Mouse (Mus musculus): ENCODE results near the gene Mylk.

Mylk gene

DNA sequence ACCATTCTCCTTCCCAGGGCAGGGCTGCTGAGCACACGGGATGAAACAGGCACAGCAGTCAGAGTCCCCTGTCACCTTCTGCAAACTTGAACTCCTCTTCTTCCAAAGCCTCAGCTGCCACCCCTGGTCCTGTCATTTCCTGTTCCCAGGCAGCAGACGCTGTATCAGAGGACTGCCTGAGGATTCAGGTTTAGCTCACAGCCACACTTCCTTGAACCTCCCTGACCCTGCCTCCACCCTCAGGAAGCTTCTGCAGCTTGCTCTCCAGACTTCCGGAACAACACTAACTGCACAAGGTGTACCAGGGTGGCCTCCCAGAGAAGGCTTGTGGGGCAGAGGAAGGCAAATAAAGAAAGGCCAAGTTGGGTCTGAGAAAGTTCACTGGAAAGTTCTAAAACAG, 102.6 kb downstream of the Mylk start:
- peak; percentile 36 for DNase-seq (ENCODE audit: low read depth)

DNA sequence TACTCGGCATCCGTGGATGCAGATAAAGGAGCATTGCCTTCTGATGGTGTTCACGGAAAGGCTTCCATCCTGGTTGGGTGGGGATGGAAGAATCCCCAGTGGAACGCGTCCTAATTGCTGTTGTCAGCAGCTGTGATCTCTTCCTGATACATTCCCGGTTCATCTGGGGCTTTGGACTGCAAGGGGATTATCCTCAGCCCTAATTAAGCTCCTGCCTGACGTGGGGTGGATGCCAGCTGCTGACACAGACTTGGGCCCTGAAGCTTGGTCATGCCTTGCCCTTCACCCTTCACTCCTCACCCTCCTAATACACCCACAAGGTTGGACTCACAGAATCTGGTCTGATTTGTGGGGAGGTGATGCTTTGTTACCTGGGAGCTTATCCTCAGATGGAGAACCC, 109.1 kb downstream of the Mylk start:
- no peak for DNase-seq (ENCODE audit: low read depth)

DNA sequence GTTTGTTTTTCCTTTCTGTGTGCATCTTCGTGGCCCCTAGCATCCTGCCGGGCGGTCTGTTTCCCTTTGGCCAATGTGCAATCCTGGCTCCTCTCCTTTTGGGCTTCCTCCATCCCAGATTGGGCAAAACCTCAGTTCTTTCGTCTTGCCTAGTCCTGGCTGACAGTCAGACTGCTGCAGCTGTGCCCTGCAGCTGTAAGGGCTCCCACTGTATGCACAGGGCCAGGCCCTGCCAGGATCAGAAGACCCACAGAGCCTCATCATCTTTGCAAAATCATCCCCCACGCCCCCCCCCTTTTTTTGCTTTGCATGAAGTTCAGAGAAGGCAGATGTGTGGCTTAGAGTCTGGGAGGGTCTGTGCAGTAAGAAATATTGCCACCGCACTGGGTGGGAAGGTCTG, 110.1 kb downstream of the Mylk start:
- DNase-seq (ENCODE audit: low read depth): no peak

DNA sequence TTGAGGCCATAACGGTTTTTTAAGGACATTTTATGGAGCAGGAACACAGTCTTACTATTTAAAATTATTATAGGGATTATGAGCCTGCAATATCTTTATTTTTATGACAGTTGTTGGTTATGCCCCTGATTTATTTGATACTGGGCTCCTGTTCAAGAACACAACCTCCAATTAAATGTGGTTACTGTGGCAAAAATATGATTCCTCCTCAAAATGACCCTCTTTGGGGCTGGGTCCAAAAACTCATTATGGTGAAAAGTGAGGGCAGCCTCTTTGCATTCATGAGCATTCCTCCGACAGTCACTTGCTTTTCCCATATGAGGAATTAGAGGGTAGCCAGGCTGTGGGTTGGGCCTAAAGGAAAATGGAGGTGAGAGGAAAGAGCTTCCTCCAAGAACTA, 110.7 kb downstream of the Mylk start:
- no peak for DNase-seq (ENCODE audit: low read depth)

DNA sequence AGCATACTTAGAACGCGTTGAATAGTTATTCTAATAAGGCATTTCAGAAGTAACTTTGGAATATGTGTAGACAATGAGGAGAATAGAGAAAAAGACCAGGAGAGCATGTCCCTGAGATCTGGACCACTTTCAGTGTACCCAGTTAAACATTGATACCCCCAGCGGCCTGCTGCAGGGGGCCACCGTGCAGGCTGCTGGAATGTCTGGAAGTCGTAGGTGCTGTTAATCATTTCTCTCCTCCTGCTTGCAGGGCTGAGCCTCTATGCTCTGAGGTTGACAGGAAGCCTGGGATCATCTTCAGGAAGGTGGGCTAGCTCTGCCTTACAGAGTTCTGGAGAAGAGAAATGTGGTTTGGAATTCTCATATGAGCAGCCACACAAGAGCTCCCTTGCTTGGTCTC, 112.6 kb downstream of the Mylk start:
- no peak for DNase-seq (ENCODE audit: low read depth)

DNA sequence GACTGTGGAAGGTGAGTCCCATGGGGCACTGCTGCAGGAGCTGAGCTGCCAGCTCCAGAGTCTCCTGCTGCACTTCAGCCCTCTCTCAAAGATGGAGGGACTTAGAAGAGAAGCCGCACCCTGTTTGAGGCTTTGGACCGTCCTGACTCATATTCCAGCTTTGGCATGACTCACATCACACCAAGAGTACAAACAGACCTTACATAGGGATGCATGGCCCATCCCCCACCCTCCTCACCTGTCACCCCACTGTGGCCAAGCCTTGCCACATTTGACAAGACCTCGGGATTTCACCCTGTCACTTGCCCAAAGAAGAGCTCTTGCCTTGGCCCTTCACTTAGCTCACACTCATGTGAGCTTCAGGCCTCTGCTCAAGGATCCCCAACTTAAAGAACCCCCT, 115.8 kb downstream of the Mylk start:
- peak; percentile 9 for DNase-seq (ENCODE audit: low read depth)

DNA sequence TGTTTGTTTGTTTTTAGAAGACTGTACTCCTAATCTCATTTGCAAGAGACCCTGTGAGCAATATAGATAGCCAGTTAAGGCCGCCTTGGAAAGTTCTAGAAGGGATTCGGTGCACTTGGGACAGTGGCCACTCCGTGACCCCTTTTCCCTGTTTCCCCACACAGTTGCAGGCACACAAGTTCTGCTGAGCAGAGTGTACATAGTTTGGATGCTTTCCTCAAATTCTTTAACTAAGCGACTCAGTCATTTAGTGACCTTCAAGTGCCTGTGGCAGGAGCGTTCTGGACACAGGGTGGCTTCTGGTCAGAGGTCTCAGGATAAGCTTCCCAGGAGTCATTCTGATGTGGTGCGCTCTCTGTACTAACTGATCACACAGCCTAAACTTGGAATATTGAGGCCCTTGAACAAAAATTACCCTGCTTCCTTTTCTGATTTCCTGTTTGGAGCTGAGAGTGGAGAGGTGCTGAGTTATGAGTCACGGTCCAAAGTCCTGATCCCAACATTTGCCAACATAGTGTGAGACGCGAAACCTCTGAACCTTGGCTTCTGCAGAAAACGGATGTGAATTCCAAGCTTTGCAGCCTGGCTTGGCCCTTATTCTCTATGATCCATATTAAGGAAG, 116.8 kb downstream of the Mylk start:
- DNase-seq (ENCODE audit: low read depth): no peak

DNA sequence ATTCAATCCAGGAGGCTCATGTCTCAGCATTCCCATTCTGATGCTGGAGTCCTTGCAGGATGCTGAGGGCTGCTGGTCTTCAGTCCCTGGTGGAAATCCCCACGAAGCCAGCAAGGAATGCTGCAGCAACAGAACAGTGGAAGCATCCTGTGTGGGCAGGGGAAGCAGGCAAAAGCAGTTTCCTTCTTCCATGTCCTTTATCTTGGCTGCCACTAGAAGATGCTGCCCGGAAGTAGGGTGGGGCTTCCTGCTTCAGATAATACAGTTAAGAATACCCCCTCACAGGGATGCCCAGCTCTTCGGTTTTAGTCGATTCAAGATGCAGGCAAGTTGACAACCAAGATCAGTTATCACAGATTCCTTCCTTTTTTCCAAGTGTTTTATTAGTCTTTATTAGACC, 120.4 kb downstream of the Mylk start:
- DNase-seq (ENCODE audit: low read depth): no peak

DNA sequence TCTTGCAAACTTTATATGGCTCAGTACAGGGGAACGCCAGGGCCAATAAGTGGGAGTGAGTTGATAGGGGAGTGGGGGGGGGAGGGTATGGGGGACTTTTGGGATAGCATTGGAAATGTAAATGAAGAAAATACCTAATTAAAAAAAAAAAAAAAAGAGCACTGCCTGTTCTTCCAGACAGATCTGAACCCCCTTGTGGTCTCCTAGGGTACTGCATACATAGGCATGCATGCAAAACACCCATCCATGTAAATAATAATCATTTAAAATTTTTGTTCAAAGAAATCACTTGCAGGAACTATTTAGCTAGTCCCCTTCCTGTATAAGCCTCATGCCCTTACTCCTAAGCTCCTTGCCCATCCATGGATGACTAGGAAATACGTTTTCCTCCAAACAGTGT, 122.2 kb downstream of the Mylk start:
- peak; percentile 50 for DNase-seq (ENCODE audit: low read depth)

DNA sequence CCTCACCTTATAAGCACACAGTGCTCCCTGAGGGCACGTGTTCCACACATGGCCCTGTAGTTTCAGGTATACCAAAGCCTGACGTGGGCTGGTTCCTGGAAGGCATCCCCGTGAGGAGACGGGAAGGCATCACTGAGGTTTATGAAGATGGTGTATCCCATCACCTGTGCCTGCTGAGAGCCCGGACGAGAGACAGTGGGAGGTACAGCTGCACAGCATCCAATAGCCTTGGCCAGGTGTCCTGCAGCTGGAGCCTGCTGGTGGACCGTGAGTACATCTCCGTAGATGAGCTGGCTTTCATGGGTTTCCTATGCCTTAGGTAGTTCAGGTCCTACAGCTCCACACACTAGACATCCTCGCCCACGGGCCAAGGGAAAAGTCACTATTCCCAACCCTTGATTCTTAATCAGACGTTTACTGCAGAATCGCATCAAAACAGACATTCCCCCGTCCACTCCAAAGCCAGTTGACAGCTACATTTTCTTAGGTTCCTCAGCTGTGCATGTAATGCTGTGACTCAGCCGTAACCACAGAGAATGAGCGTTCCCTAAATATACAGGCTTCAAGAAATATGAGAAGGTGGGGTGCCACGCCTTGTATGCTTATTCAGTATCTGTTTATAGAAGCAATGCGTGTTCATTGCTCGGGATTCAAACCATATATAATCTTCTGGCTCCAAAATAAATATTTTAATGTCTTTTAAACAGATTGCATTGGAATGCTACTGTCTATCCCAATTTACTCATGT, 135.2 kb downstream of the Mylk start:
- peak; percentile 93 for DNase-seq (ENCODE audit: low read depth)

DNA sequence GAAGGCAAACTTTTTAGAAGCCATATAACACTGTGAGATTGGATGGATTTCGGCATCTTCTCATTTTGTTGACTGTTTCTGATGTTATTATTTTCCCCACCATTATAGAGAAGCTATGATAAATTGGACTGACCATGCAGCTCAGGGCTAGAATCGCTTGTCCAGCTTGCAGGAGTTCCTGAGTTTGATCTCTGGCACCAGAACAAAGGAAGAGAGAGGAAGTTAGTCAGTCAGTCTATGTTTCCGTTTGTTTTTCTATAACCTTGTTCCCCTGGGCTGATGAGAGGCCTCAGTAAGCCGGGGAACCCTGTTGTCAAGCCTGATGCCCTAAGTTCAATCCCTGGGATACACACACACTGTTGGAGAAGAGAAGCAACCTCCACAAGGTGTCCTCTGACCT, 135.8 kb downstream of the Mylk start:
- DNase-seq (ENCODE audit: low read depth): peak; percentile 83

DNA sequence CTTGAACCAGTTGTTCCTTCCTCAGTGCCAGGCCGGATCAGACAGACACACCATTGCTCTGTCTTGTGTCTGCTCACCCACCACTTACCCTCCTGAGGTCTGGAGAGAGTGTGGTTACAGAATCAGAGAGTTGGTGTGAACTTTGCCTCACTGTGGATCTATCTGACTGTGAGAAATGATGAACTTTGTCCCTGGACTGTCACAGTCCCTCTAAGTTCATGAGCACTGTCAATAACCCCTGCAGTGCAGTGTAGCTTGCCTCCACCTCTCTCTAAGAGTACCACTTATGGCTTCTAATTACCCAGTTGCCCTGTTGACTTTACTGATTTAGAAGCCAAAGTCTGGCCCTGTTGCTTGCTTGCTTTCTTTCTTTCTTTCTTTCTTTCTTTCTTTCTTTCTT, 142.0 kb downstream of the Mylk start:
- no peak for DNase-seq (ENCODE audit: low read depth)

DNA sequence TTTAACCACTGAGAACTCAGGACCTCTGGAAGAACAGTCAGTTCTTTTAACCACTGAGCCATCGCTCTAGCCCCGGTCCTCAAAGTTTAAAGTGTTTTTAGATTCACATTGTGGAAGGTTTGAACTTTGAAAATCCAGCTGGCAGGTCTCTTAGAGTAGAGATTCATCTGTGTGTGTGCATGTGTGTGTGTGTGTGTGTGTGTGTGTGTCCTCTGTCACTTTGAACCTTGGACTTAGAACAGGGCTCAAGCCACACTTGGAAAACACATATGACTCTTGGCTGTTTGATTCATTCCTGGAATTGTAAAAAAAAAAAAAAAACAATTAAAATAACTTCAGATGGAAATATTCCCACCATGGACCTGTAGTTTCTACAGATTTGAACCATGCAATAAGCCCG, 149.0 kb downstream of the Mylk start:
- DNase-seq (ENCODE audit: low read depth): no peak

DNA sequence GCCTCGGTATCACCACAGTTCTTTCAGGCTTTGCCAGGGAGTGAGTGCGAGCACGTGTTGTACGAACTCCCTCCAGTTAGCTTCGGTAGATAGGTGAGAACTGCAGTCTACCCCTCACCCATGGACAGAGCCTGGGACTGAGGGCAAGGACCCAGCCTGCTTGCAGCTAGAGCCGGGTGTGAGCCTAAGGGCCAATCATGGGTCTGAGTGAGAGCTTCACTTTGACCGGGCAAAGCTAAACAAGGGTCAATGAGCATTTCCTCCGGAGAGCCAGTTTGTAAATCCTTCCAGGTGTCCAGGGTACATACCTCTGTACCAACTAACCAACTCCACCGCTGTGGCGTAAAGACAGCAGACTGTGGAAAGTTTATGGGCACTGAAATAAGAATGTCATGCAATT, 150.9 kb downstream of the Mylk start:
- DNase-seq (ENCODE audit: low read depth): no peak

DNA sequence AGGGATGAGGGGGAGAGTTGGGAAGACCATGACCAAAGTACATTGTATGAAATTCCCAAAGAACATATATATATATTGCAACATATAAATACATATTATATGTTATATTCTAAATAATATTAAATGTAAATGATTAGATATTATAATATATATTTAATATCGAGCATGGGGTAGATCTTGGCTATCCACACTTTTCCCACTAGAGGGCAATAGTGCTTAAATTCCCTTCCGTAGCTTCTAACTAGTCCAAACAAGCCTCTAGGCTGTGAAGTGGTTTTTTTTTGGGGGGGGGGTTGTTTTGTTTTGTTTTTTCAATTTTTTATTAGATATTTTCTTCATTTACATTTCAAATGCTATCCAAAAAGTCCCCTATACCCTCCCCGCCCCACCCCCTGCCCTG, 152.0 kb downstream of the Mylk start:
- peak; percentile 55 for DNase-seq (ENCODE audit: low read depth)

DNA sequence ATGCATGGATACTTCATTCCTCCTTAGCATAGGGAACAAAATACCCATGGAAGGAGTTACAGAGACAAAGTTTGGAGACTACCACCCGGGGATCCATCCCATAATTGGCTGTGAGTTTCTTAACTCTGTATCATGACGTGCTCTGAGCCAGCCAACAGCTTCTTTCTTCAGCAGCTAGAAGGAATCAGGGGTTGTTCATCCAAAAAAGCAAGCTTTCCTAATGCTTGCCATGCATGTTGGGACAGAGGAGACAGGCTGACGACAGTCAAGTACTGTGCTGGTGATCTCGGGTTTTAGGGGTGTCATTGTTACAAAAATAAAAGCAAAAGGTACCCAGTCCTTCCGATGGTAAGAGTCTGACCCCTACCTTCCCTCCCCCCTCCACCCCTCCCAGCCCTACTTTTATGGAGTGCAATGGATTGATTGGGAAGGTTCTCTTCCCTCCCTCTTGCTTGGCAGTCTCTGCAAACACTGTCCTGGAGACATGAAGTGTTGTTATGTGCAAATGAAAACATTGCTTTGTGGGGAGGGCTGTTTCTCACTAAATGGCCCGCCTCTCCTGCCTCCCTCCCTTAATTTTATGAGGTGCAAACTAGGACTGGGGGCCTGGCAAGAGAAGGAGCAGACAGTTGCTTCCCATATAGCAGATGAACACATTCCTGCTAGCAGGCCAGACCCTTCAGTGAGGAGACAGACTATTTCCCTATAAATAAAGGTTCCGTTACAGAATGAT, 153.2 kb downstream of the Mylk start:
- no peak for DNase-seq (ENCODE audit: low read depth)

DNA sequence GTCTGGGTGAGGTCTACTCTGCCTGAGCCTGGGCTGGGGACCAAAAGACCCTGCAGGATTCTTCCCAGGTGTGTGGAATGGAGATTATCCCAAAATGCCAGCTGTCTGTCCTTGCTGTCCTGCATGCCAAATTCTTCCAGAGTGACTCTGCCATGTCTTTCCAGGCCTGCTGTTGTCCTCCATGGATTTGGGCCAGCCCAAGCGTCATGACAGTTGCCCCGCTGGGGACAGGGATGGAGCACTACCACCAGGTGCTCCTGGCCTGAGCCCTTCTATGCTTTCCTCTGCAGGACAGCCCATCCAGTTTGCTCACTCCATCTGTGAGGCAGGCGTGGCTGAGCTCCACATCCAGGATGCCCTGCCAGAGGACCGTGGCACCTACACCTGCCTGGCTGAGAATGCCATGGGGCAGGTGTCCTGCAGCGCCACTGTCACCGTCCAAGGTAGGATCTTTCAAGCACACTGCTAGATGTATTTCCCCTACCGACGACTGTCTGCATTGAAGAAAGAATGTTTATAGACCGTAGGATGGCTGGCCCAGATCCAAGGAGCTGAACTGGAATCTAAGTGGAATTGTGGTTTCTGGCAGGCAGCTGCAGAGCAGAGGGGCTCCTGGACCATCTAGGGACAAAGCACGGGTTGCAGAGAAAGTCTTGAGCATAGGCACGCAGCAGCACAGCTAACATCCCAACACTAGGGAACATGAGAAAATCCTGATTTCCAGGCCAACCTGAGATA, 154.2 kb downstream of the Mylk start:
- DNase-seq (ENCODE audit: low read depth): no peak

DNA sequence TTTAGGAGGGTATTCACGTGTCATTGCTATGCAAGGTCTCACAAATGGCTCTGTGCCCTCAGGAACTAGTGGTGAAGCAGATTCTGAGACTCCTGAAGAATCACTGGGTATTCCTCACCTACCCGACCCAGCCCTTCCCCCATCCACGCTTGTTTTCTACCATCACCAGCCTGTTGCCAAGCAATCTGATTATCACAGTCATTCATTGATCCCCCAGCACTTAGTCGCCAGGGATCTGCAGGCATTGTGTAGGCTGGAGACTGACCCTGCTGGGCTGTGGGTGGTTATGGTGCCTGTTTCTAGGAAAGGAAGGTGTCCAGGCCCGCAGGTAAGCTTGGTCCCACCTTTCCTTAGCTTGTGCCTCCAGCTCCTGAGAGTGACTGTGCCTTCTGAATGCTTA, 155.0 kb downstream of the Mylk start:
- no peak for DNase-seq (ENCODE audit: low read depth)

DNA sequence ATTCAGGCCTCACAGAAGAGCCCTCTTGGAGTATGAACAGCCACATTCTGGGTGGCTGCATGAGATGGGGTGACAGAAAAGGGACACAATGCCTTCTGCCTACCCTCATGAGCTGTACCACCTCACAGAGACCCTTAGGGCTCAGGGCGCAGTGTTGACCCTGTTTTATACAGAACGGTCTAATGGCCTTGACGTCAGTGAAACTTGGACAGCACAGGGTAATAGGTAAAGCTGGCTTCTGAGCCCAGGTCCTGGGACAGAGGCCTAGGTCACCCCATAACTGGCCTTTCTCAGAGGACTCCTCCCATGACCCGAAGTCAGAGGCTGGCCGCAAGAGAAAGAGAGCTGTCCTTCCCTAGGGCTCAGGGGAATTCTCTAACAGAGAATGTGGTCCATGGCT, 155.5 kb downstream of the Mylk start:
- DNase-seq (ENCODE audit: low read depth): no peak

DNA sequence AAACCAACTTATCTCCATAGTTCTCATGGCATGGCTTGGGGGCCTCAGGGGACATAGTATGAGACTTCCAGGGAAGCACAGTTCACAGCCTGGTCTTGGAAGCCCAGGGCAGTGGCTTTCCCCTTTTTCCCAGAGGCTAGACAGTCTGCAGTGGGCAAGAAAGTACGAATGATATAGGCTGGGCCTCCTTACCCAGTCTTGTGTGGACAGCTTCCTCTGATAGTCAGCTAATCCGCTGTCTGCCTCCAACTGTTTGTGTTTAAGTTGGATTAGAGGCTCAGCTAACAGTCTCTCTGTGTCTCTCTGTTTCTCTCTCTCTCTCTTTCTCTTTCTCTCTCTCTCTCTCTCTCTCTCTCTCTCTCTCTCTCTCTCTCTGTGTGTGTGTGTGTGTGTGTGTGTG, 156.0 kb downstream of the Mylk start:
- DNase-seq (ENCODE audit: low read depth): no peak

DNA sequence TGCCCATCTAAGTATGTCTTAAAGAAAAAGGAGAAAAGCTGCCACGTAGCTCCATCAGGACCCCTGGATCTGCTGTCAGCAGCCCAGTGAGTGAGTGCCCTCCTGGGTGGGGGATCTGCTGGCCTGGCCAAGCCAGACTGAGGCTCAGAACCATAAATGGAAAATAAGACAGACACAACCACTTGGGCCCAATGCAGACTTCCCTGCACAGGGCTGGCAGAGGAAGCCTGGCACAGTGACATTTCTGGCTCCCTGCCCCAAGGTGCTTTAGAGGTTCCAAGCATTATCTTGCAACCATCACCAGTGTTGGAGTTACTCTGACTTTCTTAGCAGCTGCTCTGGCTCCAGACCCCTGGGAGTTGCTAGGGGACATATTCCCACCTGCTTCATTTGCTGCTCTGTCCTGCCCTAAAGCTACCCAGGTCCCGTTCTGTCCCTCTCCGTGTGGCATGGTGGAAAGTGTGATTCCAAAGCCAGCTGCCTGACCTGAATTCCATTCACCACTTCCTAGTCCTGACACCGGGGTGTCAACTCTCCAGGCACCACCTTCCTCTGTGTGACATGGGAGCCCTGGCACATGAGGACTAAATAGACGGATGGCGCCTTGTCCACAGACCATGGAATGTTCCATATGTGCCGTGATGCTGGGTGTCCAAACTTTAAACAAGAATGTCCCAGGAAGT, 156.7 kb downstream of the Mylk start:
- no peak for DNase-seq (ENCODE audit: low read depth)

DNA sequence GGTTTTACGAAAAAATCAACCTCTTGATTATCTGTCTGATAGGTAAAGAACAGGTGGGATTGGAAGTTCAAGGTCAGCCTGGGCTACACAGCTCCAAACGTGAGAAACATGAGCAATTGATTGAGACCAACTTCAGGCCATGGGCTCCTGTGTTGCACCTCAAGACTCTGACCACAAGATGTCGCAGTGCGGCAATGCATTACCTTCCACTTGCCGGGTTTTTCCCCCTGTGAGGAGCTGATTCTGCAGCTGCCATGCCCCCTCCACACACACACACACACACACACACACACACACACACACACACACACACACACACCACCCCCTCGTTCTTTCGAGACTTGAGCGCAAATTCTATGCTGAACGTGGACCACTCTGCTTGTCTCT, 157.3 kb downstream of the Mylk start:
- DNase-seq (ENCODE audit: low read depth): peak; percentile 70
